Mouse (Mus musculus) C2C12 (cell line): ENCODE measurements around the gene Def6. TPM values are rescaled to one million over a fixed set of nuclear protein-coding genes. Genes with fewer than 3 reads are reported as not detected.
A peak's percentile ranks its signal among the peaks of the same experiment; 100 is the strongest.
"Not testable (repeated sequence)": the region's sequence is repeated elsewhere in the genome, so short reads cannot be mapped to it uniquely, and the experiment has no call there.

Source experiments
- H3K27me3 ChIP-seq: one replicate; pipeline ENCODE4 v1.6.1; 2011; ENCODE audit not compliant: control insufficient read depth, insufficient read depth, insufficient read length
- H3K36me3 ChIP-seq: one replicate; pipeline ENCODE4 v1.6.1; 2011; ENCODE audit not compliant: control insufficient read depth, insufficient read depth
- H3K4me3 ChIP-seq: one replicate; pipeline ENCODE4 v1.5.1; 2011; ENCODE audit warnings: mild to moderate bottlenecking, control low read depth; ENCODE audit not compliant: poor library complexity, insufficient read depth, severe bottlenecking
- H3K79me2 ChIP-seq: one replicate; pipeline ENCODE4 v1.6.1; 2011; ENCODE audit not compliant: control insufficient read depth, insufficient read depth
- H3K79me3 ChIP-seq: one replicate; pipeline ENCODE4 v1.6.1; 2011; ENCODE audit warnings: low read depth, control low read depth
- H3ac ChIP-seq: one replicate; pipeline ENCODE3; 2011; ENCODE audit warnings: low read depth; ENCODE audit not compliant: control insufficient read depth, insufficient read length
- CEBPB ChIP-seq: IDR thresholded peaks from one replicate; pipeline ENCODE4 v1.6.1; 2011; ENCODE audit warnings: low read depth, mild to moderate bottlenecking, control low read depth, moderate library complexity
- CTCF ChIP-seq: IDR thresholded peaks from one replicate; pipeline ENCODE4 v1.5.1; 2011; ENCODE audit not compliant: control insufficient read depth, insufficient read depth, insufficient read length
- FOSL1 ChIP-seq: IDR thresholded peaks from one replicate; pipeline ENCODE4 v1.8.0; 2011; ENCODE audit warnings: mild to moderate bottlenecking, low read length; ENCODE audit not compliant: poor library complexity, insufficient read depth, severe bottlenecking
- MAX ChIP-seq: IDR thresholded peaks from one replicate; pipeline ENCODE4 v1.6.1; 2011; ENCODE audit warnings: mild to moderate bottlenecking, control low read depth
- MYOD1 ChIP-seq: IDR thresholded peaks from one replicate; pipeline ENCODE4 v1.6.1; 2011; ENCODE audit warnings: low read depth; ENCODE audit not compliant: control insufficient read depth, insufficient read length
- MYOG ChIP-seq: IDR thresholded peaks from one replicate; pipeline ENCODE4 v1.6.1; 2011; ENCODE audit not compliant: control insufficient read depth, insufficient read length; ENCODE audit errors: extremely low read depth
- USF1 ChIP-seq: IDR thresholded peaks from one replicate; pipeline ENCODE4 v1.6.1; 2011; ENCODE audit warnings: low read depth, mild to moderate bottlenecking, control low read depth, moderate library complexity
- polyA plus RNA-seq: library from polyadenylated mRNA; unstranded; fragments of >200 nt; fragmentation: generic; extraction: Trizol; gene quantifications from one replicate; pipeline ENCODE4 v1.2.1, GENCODE M21; 2012; ENCODE audit warnings: missing spikeins

The Def6 gene
- polyA plus RNA-seq, 1 experiment: 5.7 TPM

GRCm38 (mm10) chr17:28212391-28212790 is 4.8 kb downstream of the Def6 start:
- H3K27me3 ChIP-seq: no peaks in the 10 kb centered on the region
- H3K4me3 ChIP-seq: no peak overlapping the region
- no peak overlapping the region for H3ac ChIP-seq
- H3K79me2 ChIP-seq: no peaks in the 10 kb centered on the region
- H3K36me3 ChIP-seq: no peaks in the 10 kb centered on the region
- H3K79me3 ChIP-seq: no peaks in the 10 kb centered on the region
- TF ChIP-seq CTCF (no peak), MAX (no peak), CEBPB (no peak), FOSL1 (no peak), MYOD1 (no peak), USF1 (no peak), MYOG (no peak)

- H3ac ChIP-seq: no peak overlapping the region
- no peaks in the 10 kb centered on the region for H3K27me3 ChIP-seq
- TF ChIP-seq CEBPB (no peak), MYOG (no peak), USF1 (no peak), MAX (no peak), CTCF (no peak)
- H3K79me2 ChIP-seq: no peaks in the 10 kb centered on the region
- H3K79me3 ChIP-seq: no peaks in the 10 kb centered on the region
- H3K4me3 ChIP-seq: no peak overlapping the region
- no peaks in the 10 kb centered on the region for H3K36me3 ChIP-seq
Measured at GRCm38 (mm10) chr17:28213236-28213635, 5.7 kb downstream of the Def6 start.

- Histone ChIP-seq H3K27me3 (no peaks in the 10 kb centered on the region), H3ac (no peak overlapping the region), H3K79me2 (no peaks in the 10 kb centered on the region), H3K79me3 (no peaks in the 10 kb centered on the region), H3K36me3 (no peaks in the 10 kb centered on the region), H3K4me3 (no peak overlapping the region)
- TF ChIP-seq CEBPB: no peak
- TF ChIP-seq MYOD1: no peak
- TF ChIP-seq MYOG: no peak
- TF ChIP-seq FOSL1: no peak
Measured at GRCm38 (mm10) chr17:28216791-28217190, 9.2 kb downstream of the Def6 start.

- Histone ChIP-seq H3K79me2 (no peaks in the 10 kb centered on the region), H3K79me3 (no peaks in the 10 kb centered on the region), H3K27me3 (no peaks in the 10 kb centered on the region), H3ac (no peak overlapping the region), H3K36me3 (no peaks in the 10 kb centered on the region), H3K4me3 (no peak overlapping the region)
- TF ChIP-seq MYOD1 (no peak), CEBPB (no peak)
Measured at GRCm38 (mm10) chr17:28217721-28218649, 10.4 kb downstream of the Def6 start.

GRCm38 (mm10) chr17:28222463-28222862 is 14.9 kb downstream of the Def6 start:
- H3K79me3 ChIP-seq, H3K4me3 ChIP-seq, H3K36me3 ChIP-seq, H3ac ChIP-seq, H3K27me3 ChIP-seq, H3K79me2 ChIP-seq: not testable (repeated sequence)

- peak overlapping the region; percentile 26 for H3K4me3 ChIP-seq
- no peaks in the 10 kb centered on the region for H3K27me3 ChIP-seq
- H3K79me2 ChIP-seq: no peaks in the 10 kb centered on the region
- TF ChIP-seq MYOG: no peak
- peak; percentile 19 for TF ChIP-seq CTCF
- no peak for TF ChIP-seq MYOD1
- TF ChIP-seq MAX: no peak
- H3ac ChIP-seq: peak overlapping the region; percentile 86
- no peaks in the 10 kb centered on the region for H3K36me3 ChIP-seq
- H3K79me3 ChIP-seq: no peaks in the 10 kb centered on the region
Measured at GRCm38 (mm10) chr17:28223561-28224391, 16.2 kb downstream of the Def6 start.
